Mouse (Mus musculus): ENCODE results near the gene Stap2. TPM values are rescaled to one million over a fixed set of nuclear protein-coding genes. Genes with fewer than 3 reads are reported as not detected.

Stap2 gene
- polyA plus RNA-seq, 1 experiment from 2014 or later, result 16.6 TPM

GRCm38 (mm10) chr17:55999794-56000499 lies 5.4 kb downstream of the Stap2 start:
- ATAC-seq (replicated peaks; ENCODE audit: extremely low read depth, insufficient read depth, low FRiP score), result no peak
- Histone ChIP-seq H3K9ac (ENCODE audit: low read length) (no peak overlapping the region; the same call in 1 of the 2 replicates), H3K4me3 (ENCODE audit: low read length) (no peak overlapping the region), H3K4me1 (ENCODE audit: control insufficient read depth, insufficient read depth, low read length) (no peaks in the 10 kb centered on the region; the same call in 1 of the 2 replicates), H3K9me3 (replicated peaks; ENCODE audit: control insufficient read depth, low read length) (0 out of 2 replicates have a peak, but pooled peaks cover 3% of the 10 kb centered on the region), H3K36me3 (ENCODE audit: control insufficient read depth, insufficient read depth) (no peaks in the 10 kb centered on the region), H3K27me3 (ENCODE audit: control insufficient read depth, insufficient read depth, low read length) (peaks cover 11% of the 10 kb centered on the region), H3K27ac (ENCODE audit: low read length) (no peak overlapping the region), H3K4me2 (ENCODE audit: low read depth, low read length) (peak overlapping the region; percentile 34; the same call in 1 of the 2 replicates)
- 13% methylated on average over 30 of the region's 30 CpGs for WGBS

GRCm38 (mm10) chr17:55996007-55996406 lies 9.4 kb downstream of the Stap2 start:
- ATAC-seq (replicated peaks; ENCODE audit: extremely low read depth, insufficient read depth, low FRiP score), result no peak

GRCm38 (mm10) chr17:55990278-55990898 lies 15.0 kb downstream of the Stap2 start:
- Histone ChIP-seq H3K27ac (ENCODE audit: low read length) (no peak overlapping the region), H3K9ac (ENCODE audit: low read length) (no peak overlapping the region), H3K27me3 (ENCODE audit: control insufficient read depth, insufficient read depth, low read length) (peaks cover 17% of the 10 kb centered on the region), H3K4me1 (ENCODE audit: control insufficient read depth, insufficient read depth, low read length) (no peaks in the 10 kb centered on the region), H3K4me3 (ENCODE audit: low read length) (no peak overlapping the region), H3K4me2 (ENCODE audit: low read depth, low read length) (no peak overlapping the region), H3K36me3 (ENCODE audit: control insufficient read depth, insufficient read depth) (no peaks in the 10 kb centered on the region), H3K9me3 (replicated peaks; ENCODE audit: control insufficient read depth, low read length) (no peaks in the 10 kb centered on the region)
- 69% methylated on average over 8 of the region's 8 CpGs for WGBS
- ATAC-seq (replicated peaks; ENCODE audit: extremely low read depth, insufficient read depth, low FRiP score), result no peak

More at GRCm38 (mm10) chr17:55996007-55996406, 9.4 kb downstream of the Stap2 start:
- Histone ChIP-seq H3K9me3 (replicated peaks; ENCODE audit: control insufficient read depth, low read length) (no peaks in the 10 kb centered on the region), H3K27ac (ENCODE audit: low read length) (no peak overlapping the region), H3K9ac (ENCODE audit: low read length) (no peak overlapping the region), H3K4me1 (ENCODE audit: control insufficient read depth, insufficient read depth, low read length) (no peaks in the 10 kb centered on the region; the same call in 1 of the 2 replicates), H3K4me3 (ENCODE audit: low read length) (no peak overlapping the region), H3K4me2 (ENCODE audit: low read depth, low read length) (no peak overlapping the region), H3K27me3 (ENCODE audit: control insufficient read depth, insufficient read depth, low read length) (peaks cover 11% of the 10 kb centered on the region), H3K36me3 (ENCODE audit: control insufficient read depth, insufficient read depth) (no peaks in the 10 kb centered on the region)
- WGBS, result 81% methylated on average over 15 of the region's 15 CpGs

GRCm38 (mm10) chr17:55986030-55986961 lies 19.1 kb downstream of the Stap2 start, which contains the start of gene Fsd1:
Gene Fsd1 (plus strand): TSS chr17:55986509.
- Histone ChIP-seq H3K4me3 (ENCODE audit: low read length) (peak within 1 kb of the TSS; percentile 34), H3K4me1 (ENCODE audit: control insufficient read depth, insufficient read depth, low read length) (no peaks in the 10 kb centered on the region), H3K9ac (ENCODE audit: low read length) (no peak within 1 kb of the TSS), H3K36me3 (ENCODE audit: control insufficient read depth, insufficient read depth) (no peaks in the 10 kb centered on the region), H3K27me3 (ENCODE audit: control insufficient read depth, insufficient read depth, low read length) (peaks cover 17% of the 10 kb centered on the region), H3K27ac (ENCODE audit: low read length) (no peak within 1 kb of the TSS), H3K4me2 (ENCODE audit: low read depth, low read length) (peak within 1 kb of the TSS; percentile 55), H3K9me3 (replicated peaks; ENCODE audit: control insufficient read depth, low read length) (no peaks in the 10 kb centered on the region)
- WGBS, result 9% methylated on average over 33 of the region's 35 CpGs
- ATAC-seq (replicated peaks; ENCODE audit: extremely low read depth, insufficient read depth, low FRiP score), result no peak

GRCm38 (mm10) chr17:55977301-55977700 lies 28.1 kb downstream of the Stap2 start:
- Histone ChIP-seq H3K27ac (ENCODE audit: low read length) (no peak overlapping the region), H3K9me3 (replicated peaks; ENCODE audit: control insufficient read depth, low read length) (no peaks in the 10 kb centered on the region), H3K4me3 (ENCODE audit: low read length) (no peak overlapping the region), H3K9ac (ENCODE audit: low read length) (no peak overlapping the region), H3K4me2 (ENCODE audit: low read depth, low read length) (no peak overlapping the region), H3K27me3 (ENCODE audit: control insufficient read depth, insufficient read depth, low read length) (peaks cover 6% of the 10 kb centered on the region), H3K4me1 (ENCODE audit: control insufficient read depth, insufficient read depth, low read length) (no peaks in the 10 kb centered on the region), H3K36me3 (ENCODE audit: control insufficient read depth, insufficient read depth) (no peaks in the 10 kb centered on the region)
- ATAC-seq (replicated peaks; ENCODE audit: extremely low read depth, insufficient read depth, low FRiP score), result no peak
- 48% methylated on average over 3 of the region's 3 CpGs for WGBS

- H3K4me1 ChIP-seq (ENCODE audit: control insufficient read depth, insufficient read depth, low read length), result no peaks in the 10 kb centered on the region
- no peaks in the 10 kb centered on the region for H3K36me3 ChIP-seq (ENCODE audit: control insufficient read depth, insufficient read depth)
- peaks cover 8% of the 10 kb centered on the region for H3K27me3 ChIP-seq (ENCODE audit: control insufficient read depth, insufficient read depth, low read length)
- H3K9ac ChIP-seq (ENCODE audit: low read length), result no peak overlapping the region
- H3K27ac ChIP-seq (ENCODE audit: low read length), result no peak overlapping the region
- no peak overlapping the region for H3K4me2 ChIP-seq (ENCODE audit: low read depth, low read length)
- peak; percentile 52; the same call in 1 of the 2 replicates for ATAC-seq (replicated peaks; ENCODE audit: extremely low read depth, insufficient read depth, low FRiP score)
- 18% methylated on average over 13 of the region's 13 CpGs for WGBS
- H3K4me3 ChIP-seq (ENCODE audit: low read length), result no peak overlapping the region
- no peaks in the 10 kb centered on the region for H3K9me3 ChIP-seq (replicated peaks; ENCODE audit: control insufficient read depth, low read length)
These were observed 29.0 kb downstream of the Stap2 start for GRCm38 (mm10) chr17:55976255-55976862.

GRCm38 (mm10) chr17:55971453-55971852 lies 33.9 kb downstream of the Stap2 start:
- Histone ChIP-seq H3K36me3 (ENCODE audit: control insufficient read depth, insufficient read depth) (peaks cover 9% of the 10 kb centered on the region), H3K9ac (ENCODE audit: low read length) (no peak overlapping the region), H3K4me3 (ENCODE audit: low read length) (no peak overlapping the region), H3K4me2 (ENCODE audit: low read depth, low read length) (no peak overlapping the region; the same call in 1 of the 2 replicates), H3K4me1 (ENCODE audit: control insufficient read depth, insufficient read depth, low read length) (peaks cover 15% of the 10 kb centered on the region), H3K27me3 (ENCODE audit: control insufficient read depth, insufficient read depth, low read length) (peaks cover 19% of the 10 kb centered on the region), H3K27ac (ENCODE audit: low read length) (no peak overlapping the region), H3K9me3 (replicated peaks; ENCODE audit: control insufficient read depth, low read length) (no peaks in the 10 kb centered on the region)
- ATAC-seq (replicated peaks; ENCODE audit: extremely low read depth, insufficient read depth, low FRiP score), result no peak
- WGBS, result 36% methylated on average over 22 of the region's 22 CpGs

- Histone ChIP-seq H3K27ac (ENCODE audit: low read length) (no peak within 1 kb of the TSS), H3K4me2 (ENCODE audit: low read depth, low read length) (peak within 1 kb of the TSS; percentile 97), H3K4me3 (ENCODE audit: low read length) (peak within 1 kb of the TSS; percentile 61), H3K9ac (ENCODE audit: low read length) (peak within 1 kb of the TSS; percentile 76), H3K27me3 (ENCODE audit: control insufficient read depth, insufficient read depth, low read length) (peaks cover 19% of the 10 kb centered on the region), H3K9me3 (replicated peaks; ENCODE audit: control insufficient read depth, low read length) (no peaks in the 10 kb centered on the region), H3K4me1 (ENCODE audit: control insufficient read depth, insufficient read depth, low read length) (peaks cover 15% of the 10 kb centered on the region), H3K36me3 (ENCODE audit: control insufficient read depth, insufficient read depth) (peaks cover 12% of the 10 kb centered on the region)
- WGBS, result 9% methylated on average over 55 of the region's 55 CpGs
- no peak for ATAC-seq (replicated peaks; ENCODE audit: extremely low read depth, insufficient read depth, low FRiP score)
These were observed 35.2 kb downstream of the Stap2 start, which contains the start of gene Shd for GRCm38 (mm10) chr17:55969966-55970891. Gene Shd (plus strand): TSS chr17:55970467.

Data from heart, embryonic 16.5 days (tissue).